Mouse (Mus musculus) lung, adult 2 months (tissue): ENCODE measurements around the gene Sh3bgrl.

ENCODE experiments used
- CTCF ChIP-seq: fragments of 200-500 bp; IDR thresholded peaks from 2 replicates; pipeline ENCODE4 v1.5.1; 2011; ENCODE audit warnings: mild to moderate bottlenecking, low read length, control low read depth; ENCODE audit not compliant: insufficient read depth
- POLR2A ChIP-seq: fragments of 200-500 bp; IDR thresholded peaks from 2 replicates; pipeline ENCODE4 v1.6.1; 2011; ENCODE audit warnings: low read depth, mild to moderate bottlenecking, control low read depth, low read length, borderline replicate concordance; ENCODE audit errors: extremely low read depth

DNA sequence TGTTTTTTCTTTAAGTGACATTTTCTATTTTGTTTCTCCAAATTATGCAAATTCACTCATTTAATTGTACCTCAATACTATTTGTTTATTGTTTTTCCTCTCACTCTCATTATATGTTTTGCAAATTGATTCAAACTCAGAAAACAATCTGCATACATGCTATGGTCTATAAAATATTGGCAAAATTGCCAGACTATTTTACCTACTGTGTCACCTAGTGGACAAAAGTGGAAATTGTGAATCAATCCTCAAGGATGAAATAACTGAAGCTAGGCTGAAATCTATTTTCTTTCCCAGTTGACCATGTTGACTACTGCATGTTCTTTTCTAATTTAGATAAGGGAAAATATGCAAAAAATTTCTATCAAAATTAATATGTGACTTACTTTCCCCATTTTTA lies 143.0 kb downstream of the Sh3bgrl start:
- no peak for TF ChIP-seq CTCF
- no peak for TF ChIP-seq POLR2A
